Mouse (Mus musculus) embryonic facial prominence, embryonic 13.5 days (tissue): Measurements from ENCODE around the gene Pum1. TPM values are rescaled to one million over a fixed set of nuclear protein-coding genes. Genes with fewer than 3 reads are reported as not detected.

ENCODE experiments used
- ATAC-seq: fragments of 200-750 bp; cut with Nextera tagmentation; 2 replicates; pipeline ENCODE4 v1.8.0; 2017; ENCODE audit warnings: low read depth; ENCODE audit not compliant: insufficient number of reproducible peaks, insufficient read depth, low FRiP score, low TSS enrichment
- H3K27ac ChIP-seq: fragments of 300-500 bp; sonication (generic); 2 replicates; pipeline ENCODE4 v1.5.1; 2015; ENCODE audit warnings: moderate library complexity, mild to moderate bottlenecking, inconsistent platforms
- H3K27me3 ChIP-seq: fragments of 300-500 bp; sonication (generic); 2 replicates; pipeline ENCODE4 v1.6.1; 2015; ENCODE audit warnings: mild to moderate bottlenecking, inconsistent platforms
- H3K36me3 ChIP-seq: fragments of 300-500 bp; sonication (generic); 2 replicates; pipeline ENCODE4 v1.6.1; 2015; ENCODE audit warnings: mild to moderate bottlenecking, inconsistent platforms
- H3K4me1 ChIP-seq: fragments of 300-500 bp; sonication (generic); 2 replicates; pipeline ENCODE4 v1.6.1; 2015; ENCODE audit warnings: inconsistent platforms
- H3K4me2 ChIP-seq: fragments of 300-500 bp; sonication (generic); 2 replicates; pipeline ENCODE4 v1.6.1; 2015; ENCODE audit warnings: moderate library complexity, mild to moderate bottlenecking, inconsistent platforms
- H3K4me3 ChIP-seq: fragments of 300-500 bp; sonication (generic); 2 replicates; pipeline ENCODE4 v1.5.1; 2015; ENCODE audit warnings: mild to moderate bottlenecking, inconsistent platforms
- H3K9ac ChIP-seq: fragments of 300-500 bp; sonication (generic); 2 replicates; pipeline ENCODE4 v1.6.1; 2015; ENCODE audit warnings: mild to moderate bottlenecking, inconsistent platforms
- H3K9me3 ChIP-seq: fragments of 300-500 bp; sonication (generic); 2 replicates; pipeline ENCODE4 v1.6.1; 2016; ENCODE audit warnings: inconsistent platforms
- WGBS: fragments of 180-500 bp; shearing (Covaris S2); methylation state at CpG from one replicate; pipeline ENCODE4 v1.1.7; 2015; ENCODE audit warnings: mixed read lengths; 5-methylcytosine and 5-hydroxymethylcytosine counted together
- polyA plus RNA-seq: library from polyadenylated mRNA; unstranded; fragments of >200 nt; fragmentation: Nextera tagmentation; extraction: Ambion mirVana; gene quantifications from 2 replicates; pipeline ENCODE4 v1.2.1, GENCODE M21; 2015

Pum1 gene
- polyA plus RNA-seq, 1 experiment from 2014 or later = 103 TPM

GRCm38 (mm10) chr4:130706215-130707000, 43.3 kb downstream of the Pum1 start:
- Histone ChIP-seq H3K4me3 (no peak overlapping the region), H3K36me3 (peaks cover 44% of the 10 kb centered on the region), H3K27ac (no peak overlapping the region), H3K4me2 (no peak overlapping the region), H3K27me3 (no peaks in the 10 kb centered on the region), H3K4me1 (peaks cover 12% of the 10 kb centered on the region; the same call in 1 of the 2 replicates), H3K9me3 (no peaks in the 10 kb centered on the region), H3K9ac (no peak overlapping the region)
- no peak for ATAC-seq
- WGBS = 84% methylated on average over 3 of the region's 3 CpGs

GRCm38 (mm10) chr4:130711353-130711848, 48.3 kb downstream of the Pum1 start:
- Histone ChIP-seq H3K9ac (no peak overlapping the region), H3K4me1 (peaks cover 49% of the 10 kb centered on the region), H3K4me2 (no peak overlapping the region), H3K9me3 (no peaks in the 10 kb centered on the region), H3K27me3 (no peaks in the 10 kb centered on the region), H3K36me3 (peaks cover 10% of the 10 kb centered on the region), H3K27ac (no peak overlapping the region), H3K4me3 (no peak overlapping the region)
- ATAC-seq = no peak
- 60% methylated on average over 5 of the region's 5 CpGs for WGBS

- Histone ChIP-seq H3K4me2 (no peak overlapping the region), H3K27me3 (no peaks in the 10 kb centered on the region), H3K36me3 (0 out of 2 replicates have a peak, but pooled peaks cover 5% of the 10 kb centered on the region), H3K4me3 (no peak overlapping the region), H3K9me3 (no peaks in the 10 kb centered on the region), H3K9ac (no peak overlapping the region), H3K4me1 (peaks cover 50% of the 10 kb centered on the region), H3K27ac (no peak overlapping the region)
- no peak for ATAC-seq
- WGBS = 73% methylated on average over 3 of the region's 3 CpGs
Observed at GRCm38 (mm10) chr4:130712341-130712740, 49.2 kb downstream of the Pum1 start.

GRCm38 (mm10) chr4:130713430-130713829, 50.3 kb downstream of the Pum1 start:
- Histone ChIP-seq H3K4me3 (no peak overlapping the region), H3K4me1 (peaks cover 47% of the 10 kb centered on the region), H3K27me3 (no peaks in the 10 kb centered on the region), H3K27ac (no peak overlapping the region), H3K36me3 (peaks cover 7% of the 10 kb centered on the region), H3K9ac (no peak overlapping the region), H3K9me3 (no peaks in the 10 kb centered on the region), H3K4me2 (no peak overlapping the region)
- WGBS = 65% methylated on average over 5 of the region's 5 CpGs
- ATAC-seq = no peak

GRCm38 (mm10) chr4:130715126-130715525, 52.0 kb downstream of the Pum1 start:
- H3K27me3 ChIP-seq = no peaks in the 10 kb centered on the region
- H3K4me2 ChIP-seq = no peak overlapping the region
- peaks cover 21% of the 10 kb centered on the region for H3K36me3 ChIP-seq
- H3K9me3 ChIP-seq = no peaks in the 10 kb centered on the region
- no peak overlapping the region for H3K9ac ChIP-seq
- no peak for ATAC-seq
- H3K27ac ChIP-seq = no peak overlapping the region
- H3K4me3 ChIP-seq = no peak overlapping the region
- peaks cover 55% of the 10 kb centered on the region for H3K4me1 ChIP-seq

- Histone ChIP-seq H3K27ac (no peak overlapping the region), H3K4me2 (no peak overlapping the region), H3K9me3 (no peaks in the 10 kb centered on the region), H3K4me1 (peaks cover 58% of the 10 kb centered on the region), H3K27me3 (no peaks in the 10 kb centered on the region), H3K4me3 (no peak overlapping the region), H3K9ac (no peak overlapping the region), H3K36me3 (peaks cover 26% of the 10 kb centered on the region)
- no peak for ATAC-seq
Observed at GRCm38 (mm10) chr4:130715623-130716022, 52.5 kb downstream of the Pum1 start.

- peaks cover 32% of the 10 kb centered on the region for H3K36me3 ChIP-seq
- ATAC-seq = no peak
- H3K27me3 ChIP-seq = no peaks in the 10 kb centered on the region
- peaks cover 63% of the 10 kb centered on the region for H3K4me1 ChIP-seq
- no peak overlapping the region for H3K4me2 ChIP-seq
- WGBS = 75% methylated on average over 4 of the region's 4 CpGs
- H3K9me3 ChIP-seq = no peaks in the 10 kb centered on the region
- H3K4me3 ChIP-seq = no peak overlapping the region
- H3K9ac ChIP-seq = no peak overlapping the region
- H3K27ac ChIP-seq = no peak overlapping the region
Observed at GRCm38 (mm10) chr4:130719348-130719747, 56.2 kb downstream of the Pum1 start.

- Histone ChIP-seq H3K27me3 (no peaks in the 10 kb centered on the region), H3K27ac (no peak overlapping the region), H3K4me3 (no peak overlapping the region), H3K36me3 (peaks cover 45% of the 10 kb centered on the region), H3K9ac (no peak overlapping the region), H3K9me3 (no peaks in the 10 kb centered on the region), H3K4me2 (no peak overlapping the region), H3K4me1 (peaks cover 52% of the 10 kb centered on the region)
- WGBS = 11% methylated on average over 1 of the region's 1 CpGs
- no peak for ATAC-seq
Observed at GRCm38 (mm10) chr4:130722607-130723006, 59.5 kb downstream of the Pum1 start.

GRCm38 (mm10) chr4:130726118-130726517, 63.0 kb downstream of the Pum1 start:
- no peak overlapping the region for H3K4me2 ChIP-seq
- no peak overlapping the region for H3K4me3 ChIP-seq
- 77% methylated on average over 3 of the region's 3 CpGs for WGBS
- no peak for ATAC-seq
- no peak overlapping the region for H3K9ac ChIP-seq
- no peak overlapping the region for H3K27ac ChIP-seq
- no peaks in the 10 kb centered on the region for H3K9me3 ChIP-seq
- peaks cover 33% of the 10 kb centered on the region for H3K36me3 ChIP-seq
- no peaks in the 10 kb centered on the region for H3K27me3 ChIP-seq
- peaks cover 31% of the 10 kb centered on the region for H3K4me1 ChIP-seq

GRCm38 (mm10) chr4:130735957-130736356, 72.8 kb downstream of the Pum1 start:
- H3K4me3 ChIP-seq = no peak overlapping the region
- no peak overlapping the region for H3K27ac ChIP-seq
- no peak overlapping the region for H3K9ac ChIP-seq
- ATAC-seq = no peak
- whole genome bisulfite sequencing = 77% methylated on average over 4 of the region's 4 CpGs
- H3K36me3 ChIP-seq = peaks cover 17% of the 10 kb centered on the region
- H3K4me1 ChIP-seq = peaks cover 8% of the 10 kb centered on the region; the same call in 1 of the 2 replicates
- no peaks in the 10 kb centered on the region for H3K9me3 ChIP-seq
- H3K4me2 ChIP-seq = no peak overlapping the region
- no peaks in the 10 kb centered on the region for H3K27me3 ChIP-seq

- ATAC-seq = no peak
- Histone ChIP-seq H3K9me3 (no peaks in the 10 kb centered on the region), H3K4me1 (peaks cover 5% of the 10 kb centered on the region; the same call in 1 of the 2 replicates), H3K36me3 (peaks cover 27% of the 10 kb centered on the region), H3K27ac (no peak overlapping the region), H3K4me2 (no peak overlapping the region), H3K9ac (no peak overlapping the region), H3K4me3 (no peak overlapping the region), H3K27me3 (no peaks in the 10 kb centered on the region)
- WGBS = 57% methylated on average over 2 of the region's 2 CpGs
Observed at GRCm38 (mm10) chr4:130738527-130738926, 75.4 kb downstream of the Pum1 start.

GRCm38 (mm10) chr4:130744058-130744457, 80.9 kb downstream of the Pum1 start:
- peaks cover 82% of the 10 kb centered on the region for H3K36me3 ChIP-seq
- no peak overlapping the region for H3K27ac ChIP-seq
- WGBS = 78% methylated on average over 4 of the region's 4 CpGs

More at GRCm38 (mm10) chr4:130744058-130744457, 80.9 kb downstream of the Pum1 start:
- Histone ChIP-seq H3K4me1 (peaks cover 14% of the 10 kb centered on the region), H3K4me3 (no peak overlapping the region), H3K9ac (no peak overlapping the region), H3K9me3 (no peaks in the 10 kb centered on the region), H3K4me2 (no peak overlapping the region), H3K27me3 (no peaks in the 10 kb centered on the region)
- ATAC-seq = no peak
